Mouse (Mus musculus) R1 (cell line): ENCODE data around the gene Nav2.

Source experiments
- DNase-seq: peaks from one replicate; pipeline ENCODE4 v3.0.0-alpha.2; 2018; ENCODE audit warnings: low read depth, low spot score

Nav2 gene

GRCm38 (mm10) chr7:49248333-49249086 lies 340.0 kb downstream of the Nav2 start:
- DNase-seq: no peak

GRCm38 (mm10) chr7:49249462-49249861 lies 340.9 kb downstream of the Nav2 start:
- no peak for DNase-seq

GRCm38 (mm10) chr7:49249996-49250395 lies 341.5 kb downstream of the Nav2 start:
- DNase-seq: peak; percentile 86

- DNase-seq: no peak
These were observed 342.2 kb downstream of the Nav2 start for GRCm38 (mm10) chr7:49250581-49251307.

GRCm38 (mm10) chr7:49251308-49251638 lies 342.8 kb downstream of the Nav2 start:
- no peak for DNase-seq

GRCm38 (mm10) chr7:49252444-49252843 lies 343.9 kb downstream of the Nav2 start:
- no peak for DNase-seq

- DNase-seq: no peak
These were observed 344.4 kb downstream of the Nav2 start for GRCm38 (mm10) chr7:49252902-49253301.

- DNase-seq: peak; percentile 54
These were observed 346.5 kb downstream of the Nav2 start for GRCm38 (mm10) chr7:49255053-49255452.

- DNase-seq: peak; percentile 17
These were observed 348.9 kb downstream of the Nav2 start for GRCm38 (mm10) chr7:49257234-49257906.

GRCm38 (mm10) chr7:49258088-49258487 lies 349.6 kb downstream of the Nav2 start:
- DNase-seq: no peak

GRCm38 (mm10) chr7:49261941-49262511 lies 353.5 kb downstream of the Nav2 start:
- DNase-seq: no peak

- no peak for DNase-seq
These were observed 357.9 kb downstream of the Nav2 start for GRCm38 (mm10) chr7:49266422-49266821.

- DNase-seq: no peak
These were observed 359.3 kb downstream of the Nav2 start for GRCm38 (mm10) chr7:49267621-49268325.

- DNase-seq: no peak
These were observed 359.9 kb downstream of the Nav2 start for GRCm38 (mm10) chr7:49268401-49268921.

GRCm38 (mm10) chr7:49270855-49271254 lies 362.3 kb downstream of the Nav2 start:
- no peak for DNase-seq

- DNase-seq: peak; percentile 77
These were observed 364.2 kb downstream of the Nav2 start for GRCm38 (mm10) chr7:49272445-49273439.

GRCm38 (mm10) chr7:49273907-49274656 lies 365.6 kb downstream of the Nav2 start:
- DNase-seq: no peak

- no peak for DNase-seq
These were observed 366.2 kb downstream of the Nav2 start for GRCm38 (mm10) chr7:49274676-49275075.

GRCm38 (mm10) chr7:49276163-49276562 lies 367.6 kb downstream of the Nav2 start:
- no peak for DNase-seq
